Mouse (Mus musculus) midbrain, embryonic 14.5 days (tissue): ENCODE measurements at regions not wholly inside any gene's neighbourhood (a gene's known extent, or its start where the extent isn't known, plus 50 kb on each side); places are given as distances from the start of the nearest gene placed in this dataset.

Source experiments
- ATAC-seq: fragments of 200-750 bp; cut with Nextera tagmentation; 2 replicates; pipeline ENCODE4 v1.8.0; 2017; ENCODE audit warnings: moderate number of reproducible peaks, moderate library complexity; ENCODE audit not compliant: low FRiP score, low TSS enrichment
- DNase-seq: peaks from one replicate; pipeline ENCODE4 v3.0.0-alpha.2; 2015
- H3K27ac ChIP-seq: fragments of 300-500 bp; sonication (generic); replicated peaks from 2 replicates; pipeline ENCODE4 v1.5.1; 2014; ENCODE audit warnings: mild to moderate bottlenecking, low read depth, low read length, moderate library complexity
- H3K27me3 ChIP-seq: fragments of 300-500 bp; sonication (generic); 2 replicates; pipeline ENCODE4 v1.6.1; 2014; ENCODE audit warnings: low read length, control low read depth, mixed read lengths; ENCODE audit not compliant: control insufficient read depth, insufficient read depth
- H3K36me3 ChIP-seq: fragments of 300-500 bp; sonication (generic); 2 replicates; pipeline ENCODE4 v1.6.1; 2014; ENCODE audit warnings: low read length, control low read depth; ENCODE audit not compliant: control insufficient read depth, insufficient read depth
- H3K4me1 ChIP-seq: fragments of 300-500 bp; sonication (generic); 2 replicates; pipeline ENCODE4 v1.6.1; 2014; ENCODE audit warnings: mild to moderate bottlenecking, antibody characterized with exemption, low read length, control low read depth; ENCODE audit not compliant: control insufficient read depth, insufficient read depth
- H3K4me2 ChIP-seq: fragments of 300-500 bp; sonication (generic); 2 replicates; pipeline ENCODE4 v1.6.1; 2014; ENCODE audit warnings: mild to moderate bottlenecking, low read length, moderate library complexity
- H3K4me3 ChIP-seq: fragments of 300-500 bp; sonication (generic); replicated peaks from 2 replicates; pipeline ENCODE4 v1.5.1; 2014; ENCODE audit warnings: low read depth, low read length
- H3K9ac ChIP-seq: fragments of 300-500 bp; sonication (generic); replicated peaks from 2 replicates; pipeline ENCODE4 v1.6.1; 2014; ENCODE audit warnings: mild to moderate bottlenecking, low read length, moderate library complexity
- H3K9me3 ChIP-seq: fragments of 300-500 bp; sonication (generic); 2 replicates; pipeline ENCODE4 v1.6.1; 2016; ENCODE audit warnings: low read length, control low read depth, mixed read lengths; ENCODE audit not compliant: control insufficient read depth
- WGBS: fragments of 180-500 bp; shearing (Covaris S2); extraction: QIAGEN DNeasy Blood & Tissue Kit; methylation state at CpG from one replicate; pipeline ENCODE4 v1.1.7; 2014; 5-methylcytosine and 5-hydroxymethylcytosine counted together

DNA sequence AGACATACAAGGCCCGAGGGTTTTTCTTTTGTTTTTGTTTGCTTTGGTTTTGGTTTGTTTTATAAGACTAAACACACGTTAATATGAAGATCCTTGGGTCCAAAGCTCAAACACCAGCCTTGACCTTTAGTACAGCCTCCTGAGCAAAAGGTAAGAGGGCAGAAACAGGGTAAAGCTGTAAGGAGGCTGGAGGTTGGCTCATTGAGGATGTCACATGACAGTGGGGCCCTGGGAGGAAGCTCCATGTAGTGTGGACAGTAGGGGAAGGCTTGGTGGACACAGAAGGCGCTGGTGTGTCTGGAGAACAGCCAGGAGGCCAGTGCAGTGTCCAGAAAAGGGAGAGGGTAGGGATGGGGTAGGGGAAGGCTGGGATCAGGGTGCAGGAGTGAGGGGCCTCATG is 89.6 kb upstream of the Cdh4 start:
- no peaks in the 10 kb centered on the region for H3K9me3 ChIP-seq
- no peak for DNase-seq
- H3K4me2 ChIP-seq: no peak overlapping the region
- WGBS: 74% methylated on average over 3 of the region's 3 CpGs
- H3K4me3 ChIP-seq: no peak overlapping the region
- H3K36me3 ChIP-seq: no peaks in the 10 kb centered on the region
- no peak overlapping the region for H3K27ac ChIP-seq
- ATAC-seq: no peak
- H3K27me3 ChIP-seq: no peaks in the 10 kb centered on the region
- H3K9ac ChIP-seq: no peak overlapping the region
- H3K4me1 ChIP-seq: no peaks in the 10 kb centered on the region

DNA sequence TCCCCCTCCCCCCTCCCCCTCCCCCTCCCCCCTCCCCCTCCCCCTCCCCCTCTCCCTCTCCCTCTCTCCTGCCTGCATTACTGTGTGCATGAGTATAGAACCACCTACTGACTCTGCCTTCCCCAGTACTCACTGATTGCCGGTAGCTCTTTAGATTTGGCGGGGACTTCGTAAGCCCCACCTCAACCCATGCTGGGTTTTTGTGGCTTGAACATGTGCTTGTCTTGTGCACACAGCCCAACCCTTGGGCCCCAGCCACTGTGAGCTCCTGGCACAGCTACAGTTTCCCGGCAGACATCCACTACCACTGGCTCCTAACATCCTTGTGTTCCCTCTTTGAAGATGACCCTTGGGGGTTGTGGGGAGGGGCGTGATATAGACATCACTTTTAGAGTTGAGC is 87.4 kb upstream of the Cdh4 start:
- H3K4me2 ChIP-seq: no peak overlapping the region
- H3K9me3 ChIP-seq: no peaks in the 10 kb centered on the region
- no peaks in the 10 kb centered on the region for H3K27me3 ChIP-seq
- H3K27ac ChIP-seq: no peak overlapping the region
- peak; percentile 16 for DNase-seq
- no peak overlapping the region for H3K4me3 ChIP-seq
- H3K9ac ChIP-seq: no peak overlapping the region
- no peaks in the 10 kb centered on the region for H3K36me3 ChIP-seq
- ATAC-seq: no peak
- no peaks in the 10 kb centered on the region for H3K4me1 ChIP-seq
- 49% methylated on average over 5 of the region's 5 CpGs for WGBS

DNA sequence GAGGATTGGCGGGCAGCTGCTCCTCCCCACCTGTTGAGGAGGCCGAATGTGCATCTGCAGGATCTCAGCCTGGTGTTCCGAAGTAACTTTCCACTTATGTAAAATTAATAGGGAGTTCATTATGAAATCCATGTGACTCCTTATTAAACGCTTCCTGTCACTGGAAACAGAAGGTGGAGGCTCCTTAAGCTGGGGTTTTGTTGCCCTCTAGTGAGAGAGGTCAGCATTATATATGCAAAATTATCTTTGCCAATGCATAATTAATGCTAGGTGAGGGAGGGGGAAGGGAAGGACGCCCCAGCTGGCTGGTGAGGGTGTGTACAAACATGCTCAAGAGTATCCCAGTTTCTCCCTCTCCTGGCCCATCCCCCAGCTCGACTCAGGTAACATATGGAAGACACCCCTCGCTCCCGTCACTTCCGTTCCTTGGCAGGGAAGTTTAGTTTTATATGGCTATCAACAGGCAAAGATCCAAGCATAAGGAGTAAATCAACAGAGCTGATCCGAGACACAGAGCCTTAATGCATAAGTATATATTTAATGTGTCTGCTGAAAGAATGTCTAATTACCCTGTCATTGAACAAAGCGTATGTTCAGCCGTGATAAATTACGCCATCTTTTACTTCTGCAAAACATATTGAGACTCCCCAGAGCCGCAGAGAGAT is 71.2 kb upstream of the Cdh4 start:
- Histone ChIP-seq H3K27ac (no peak overlapping the region), H3K9ac (no peak overlapping the region), H3K4me1 (no peaks in the 10 kb centered on the region), H3K4me3 (no peak overlapping the region), H3K36me3 (no peaks in the 10 kb centered on the region), H3K9me3 (no peaks in the 10 kb centered on the region), H3K4me2 (no peak overlapping the region), H3K27me3 (no peaks in the 10 kb centered on the region)
- WGBS: 80% methylated on average over 14 of the region's 14 CpGs
- ATAC-seq (no peak), DNase-seq (peak; percentile 46)

DNA sequence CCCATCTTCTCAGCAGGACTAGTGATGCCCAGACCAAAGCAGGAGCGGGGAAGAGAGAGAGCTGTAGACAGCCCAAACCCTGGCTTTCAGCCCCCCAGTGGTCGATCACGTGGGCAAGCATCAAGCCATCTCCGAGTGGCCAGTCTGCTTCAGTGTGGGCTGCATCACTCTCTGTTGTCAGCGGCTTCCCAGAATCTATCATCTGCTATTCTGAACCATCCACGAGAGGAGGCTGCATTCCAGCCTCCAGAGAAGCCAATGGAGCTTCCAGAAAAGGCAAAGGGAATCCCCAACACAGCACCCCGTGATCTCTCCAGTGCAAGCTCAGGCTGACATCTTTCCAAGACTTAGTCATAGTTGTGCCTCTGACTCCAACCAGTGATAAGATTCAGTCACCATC is 70.7 kb upstream of the Cdh4 start:
- no peak overlapping the region for H3K4me2 ChIP-seq
- H3K9me3 ChIP-seq: no peaks in the 10 kb centered on the region
- H3K4me3 ChIP-seq: no peak overlapping the region
- no peaks in the 10 kb centered on the region for H3K36me3 ChIP-seq
- no peak overlapping the region for H3K27ac ChIP-seq
- ATAC-seq: no peak
- DNase-seq: no peak
- no peak overlapping the region for H3K9ac ChIP-seq
- 81% methylated on average over 7 of the region's 7 CpGs for WGBS
- H3K4me1 ChIP-seq: no peaks in the 10 kb centered on the region
- no peaks in the 10 kb centered on the region for H3K27me3 ChIP-seq

DNA sequence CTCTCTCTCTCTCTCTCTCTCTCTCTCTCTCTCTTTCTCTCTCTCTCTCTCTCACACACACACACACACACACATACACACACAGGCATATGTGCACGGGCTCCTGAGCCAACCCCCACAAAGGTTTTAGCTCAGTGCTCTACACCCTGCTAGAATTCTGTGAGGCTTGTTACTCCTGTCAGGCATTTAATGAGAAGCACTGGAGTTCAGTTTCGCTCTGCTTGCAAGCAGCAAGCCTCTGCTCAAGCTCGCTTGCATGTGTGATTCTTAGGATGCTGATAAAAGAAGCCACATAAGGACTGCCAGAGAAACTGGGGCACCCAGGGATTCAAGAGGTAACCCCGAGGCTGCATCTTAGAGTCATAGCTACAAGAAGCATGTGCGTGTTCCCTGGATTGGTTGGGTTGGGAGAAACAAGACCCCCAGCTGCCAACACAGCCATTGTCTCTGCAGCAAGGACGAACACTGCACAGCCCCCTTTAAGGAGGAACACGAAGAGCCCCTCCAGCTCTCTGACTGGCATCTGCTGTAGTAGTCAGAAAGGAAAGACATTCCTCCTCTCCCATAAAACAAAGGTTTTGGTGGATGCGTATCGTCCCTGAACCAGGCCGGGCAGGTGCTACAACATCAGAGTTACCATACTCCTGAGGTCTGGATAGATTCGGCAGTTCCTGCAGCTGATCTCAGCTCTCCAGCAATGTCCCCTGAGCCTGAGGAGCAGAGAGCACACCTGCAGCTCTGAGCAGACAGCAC is 62.4 kb upstream of the Cdh4 start:
- Histone ChIP-seq H3K27me3 (no peaks in the 10 kb centered on the region), H3K27ac (peak overlapping the region; percentile 63), H3K9ac (0 out of 2 replicates have a peak overlapping the region, but pooled peaks have one; percentile 16), H3K4me2 (no peak overlapping the region), H3K4me3 (no peak overlapping the region), H3K36me3 (no peaks in the 10 kb centered on the region), H3K9me3 (no peaks in the 10 kb centered on the region), H3K4me1 (peaks cover 11% of the 10 kb centered on the region; the same call in 1 of the 2 replicates)
- DNase-seq (peak; percentile 66), ATAC-seq (no peak)
- 55% methylated on average over 11 of the region's 11 CpGs for WGBS

DNA sequence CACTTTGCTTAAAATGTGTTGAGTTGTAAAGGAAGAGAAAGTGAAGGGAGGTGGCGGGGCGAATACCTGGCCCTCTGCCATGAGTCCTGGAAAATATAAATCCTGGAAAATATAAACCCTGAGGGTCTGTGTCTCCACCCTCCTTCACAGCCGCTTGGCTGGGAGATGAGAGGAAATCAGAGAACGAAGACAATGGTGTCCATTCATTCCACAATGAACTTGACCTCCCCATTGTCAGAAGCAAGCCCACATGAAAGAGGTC is 61.9 kb upstream of the Cdh4 start:
- Histone ChIP-seq H3K27me3 (no peaks in the 10 kb centered on the region), H3K27ac (peak overlapping the region; percentile 63)
- 73% methylated on average over 4 of the region's 4 CpGs for WGBS

DNA sequence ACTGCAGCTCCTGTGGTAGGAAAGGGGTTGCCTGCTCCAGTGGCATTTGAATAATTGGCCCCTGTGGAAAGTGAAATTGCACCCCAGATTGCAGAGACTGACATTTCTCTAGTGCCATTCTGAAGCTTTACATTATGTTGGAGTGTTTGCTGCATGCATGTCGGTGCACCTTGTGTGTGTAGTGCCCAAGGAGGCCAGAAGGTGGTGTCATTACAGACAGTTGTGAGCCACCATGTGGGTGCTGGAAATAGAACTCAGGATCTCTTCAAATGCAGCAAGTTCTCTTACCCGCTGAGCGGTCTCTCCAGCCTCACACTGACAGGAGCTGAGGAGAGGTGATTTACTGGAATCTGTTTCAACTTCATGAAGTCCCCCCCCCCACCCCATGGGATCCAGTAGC is 60.3 kb upstream of the Cdh4 start:
- H3K27me3 ChIP-seq: no peaks in the 10 kb centered on the region
- H3K9me3 ChIP-seq: no peaks in the 10 kb centered on the region
- H3K4me1 ChIP-seq: peaks cover 11% of the 10 kb centered on the region; the same call in 1 of the 2 replicates
- no peak for ATAC-seq
- no peak overlapping the region for H3K9ac ChIP-seq
- DNase-seq: no peak
- H3K4me2 ChIP-seq: no peak overlapping the region
- no peaks in the 10 kb centered on the region for H3K36me3 ChIP-seq
- WGBS: 97% methylated on average over 3 of the region's 3 CpGs
- H3K4me3 ChIP-seq: no peak overlapping the region
- no peak overlapping the region for H3K27ac ChIP-seq

More for the DNA sequence above, 61.9 kb upstream of the Cdh4 start:
- H3K9ac ChIP-seq: no peak overlapping the region
- H3K4me3 ChIP-seq: no peak overlapping the region
- no peaks in the 10 kb centered on the region for H3K36me3 ChIP-seq
- H3K9me3 ChIP-seq: no peaks in the 10 kb centered on the region
- DNase-seq (no peak), ATAC-seq (no peak)
- H3K4me2 ChIP-seq: no peak overlapping the region
- peaks cover 11% of the 10 kb centered on the region; the same call in 1 of the 2 replicates for H3K4me1 ChIP-seq

DNA sequence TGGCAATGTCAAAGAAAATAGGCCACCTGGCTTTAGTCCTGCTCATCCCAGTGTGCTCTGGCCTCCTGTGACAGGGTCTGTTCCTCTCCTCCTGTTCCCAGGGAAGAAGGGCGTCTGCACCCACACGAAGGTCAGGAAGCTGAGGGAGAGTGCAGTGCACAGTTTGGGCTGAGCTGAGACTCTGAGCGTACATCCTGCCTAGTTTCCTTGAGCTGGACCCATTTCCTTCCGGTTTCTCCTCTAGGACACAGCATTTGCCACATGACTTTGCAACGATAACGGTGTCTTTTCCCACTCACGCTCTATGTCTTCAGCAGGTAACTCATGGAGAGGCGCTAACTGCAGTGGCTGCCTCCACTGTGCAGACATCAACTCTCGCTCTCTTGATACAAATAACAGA is 59.6 kb upstream of the Cdh4 start:
- H3K36me3 ChIP-seq: no peaks in the 10 kb centered on the region
- ATAC-seq (no peak), DNase-seq (no peak)
- H3K4me2 ChIP-seq: no peak overlapping the region
- H3K4me3 ChIP-seq: no peak overlapping the region
- no peaks in the 10 kb centered on the region for H3K9me3 ChIP-seq
- WGBS: 88% methylated on average over 9 of the region's 9 CpGs
- no peaks in the 10 kb centered on the region for H3K27me3 ChIP-seq
- H3K27ac ChIP-seq: no peak overlapping the region
- no peak overlapping the region for H3K9ac ChIP-seq
- peaks cover 11% of the 10 kb centered on the region; the same call in 1 of the 2 replicates for H3K4me1 ChIP-seq

DNA sequence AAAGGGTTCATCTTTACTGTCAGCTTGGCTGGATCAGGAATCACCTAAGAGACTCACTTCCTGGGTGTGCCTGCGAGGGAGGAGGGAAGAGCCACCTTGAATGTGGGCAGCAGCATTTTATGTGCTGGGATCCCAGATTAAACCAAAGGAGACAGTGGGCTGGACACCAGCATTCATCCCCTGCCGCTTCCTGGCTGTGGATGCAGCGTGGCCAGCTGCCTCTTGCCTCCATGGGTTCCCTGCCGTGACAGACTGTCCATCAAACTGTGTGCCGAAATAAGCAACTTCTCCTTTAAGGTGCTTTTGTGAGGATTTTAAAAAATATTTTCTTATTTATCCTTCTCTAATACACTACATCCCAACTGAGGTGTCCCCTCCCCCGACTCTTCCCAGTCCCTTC is 55.4 kb upstream of the Cdh4 start:
- Histone ChIP-seq H3K4me2 (no peak overlapping the region), H3K36me3 (no peaks in the 10 kb centered on the region), H3K4me1 (no peaks in the 10 kb centered on the region), H3K4me3 (no peak overlapping the region), H3K9ac (no peak overlapping the region), H3K27ac (no peak overlapping the region), H3K9me3 (no peaks in the 10 kb centered on the region), H3K27me3 (no peaks in the 10 kb centered on the region)
- WGBS: 71% methylated on average over 6 of the region's 6 CpGs
- ATAC-seq (no peak), DNase-seq (no peak)
